Mouse (Mus musculus) gastrocnemius, adult 2 months (tissue): ENCODE data around the gene Mgea5. TPM values are rescaled to one million over a fixed set of nuclear protein-coding genes. Genes with fewer than 3 reads are reported as not detected.

Source experiments
- DNase-seq: peaks from one replicate; pipeline ENCODE4 v3.0.0; 2022
- H3K27ac ChIP-seq: fragments of 200-600 bp; 2 replicates; pipeline ENCODE4 v1.8.1; 2022; ENCODE audit warnings: mild to moderate bottlenecking
- H3K4me3 ChIP-seq: fragments of 200-600 bp; 2 replicates; pipeline ENCODE4 v1.8.1; 2022; ENCODE audit warnings: mild to moderate bottlenecking, moderate library complexity
- CTCF ChIP-seq: fragments of 200-600 bp; IDR thresholded peaks from 2 replicates; pipeline ENCODE4 v1.8.1; 2022; ENCODE audit warnings: antibody characterized with exemption, mild to moderate bottlenecking, moderate library complexity
- intact Hi-C: fragments of 180-260 bp; cut with DNase I; formaldehyde crosslinking; loops from one replicate; pipeline ENCODE4 v1.15.1; 2025
- total RNA-seq, 2 experiments: library from RNA; stranded (reverse); gene quantifications; 2 replicates each; pipeline ENCODE4 v1.2.3; 2021

Gene Mgea5
- total RNA-seq, 2 experiments from 2014 or later: 35.2 to 41.8 TPM

GRCm38 (mm10) chr19:45758671-45759070 is 25.0 kb downstream of the Mgea5 start:
- H3K27ac ChIP-seq: no peak overlapping the region
- H3K4me3 ChIP-seq: no peak overlapping the region
- no peak for TF ChIP-seq CTCF
- DNase-seq: no peak
- intact Hi-C loops: no loop called here

DNA sequence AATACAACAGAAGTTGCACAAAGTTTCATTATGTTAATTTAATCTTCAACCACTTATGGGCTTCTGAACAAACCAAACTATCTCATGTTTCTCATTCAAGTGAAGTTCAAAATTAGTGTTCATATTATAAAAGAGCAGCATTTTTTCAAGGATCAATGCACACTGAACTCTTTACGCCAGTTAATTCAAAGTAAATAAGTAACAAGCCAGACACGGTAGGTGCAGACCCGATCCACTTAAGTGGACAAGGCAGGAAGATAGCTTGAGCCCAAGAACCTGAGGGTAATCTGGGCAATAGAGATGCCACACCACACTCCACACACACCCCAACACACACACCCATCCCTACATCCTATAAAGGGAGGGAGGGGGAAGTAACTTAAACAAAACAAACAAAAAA is 30.1 kb downstream of the Mgea5 start:
- no peak overlapping the region for H3K4me3 ChIP-seq
- H3K27ac ChIP-seq: no peak overlapping the region
- intact Hi-C loops: no loop called here
- no peak for DNase-seq
- no peak for TF ChIP-seq CTCF

DNA sequence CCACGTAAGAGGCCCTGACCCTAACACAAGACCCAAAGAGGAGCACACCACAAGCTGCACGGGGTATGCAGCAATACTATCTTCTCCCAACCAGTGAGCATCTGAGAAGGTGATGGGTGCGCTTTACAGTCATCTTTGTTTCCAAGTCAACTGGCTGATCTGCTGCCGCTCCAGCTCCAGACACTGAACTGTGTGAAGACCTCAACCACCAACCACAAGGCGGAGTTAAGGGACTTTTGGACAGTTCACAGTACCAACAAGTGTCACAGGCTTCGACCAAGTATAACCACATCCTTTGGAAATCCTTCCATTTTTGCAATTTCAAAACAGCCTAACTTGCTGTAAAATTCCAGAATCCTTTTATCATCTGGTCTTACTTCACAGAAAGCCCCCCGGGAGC is 31.8 kb downstream of the Mgea5 start:
- no peak for DNase-seq
- Histone ChIP-seq H3K4me3 (no peak overlapping the region), H3K27ac (no peak overlapping the region)
- intact Hi-C loops: no loop called here
- no peak for TF ChIP-seq CTCF

DNA sequence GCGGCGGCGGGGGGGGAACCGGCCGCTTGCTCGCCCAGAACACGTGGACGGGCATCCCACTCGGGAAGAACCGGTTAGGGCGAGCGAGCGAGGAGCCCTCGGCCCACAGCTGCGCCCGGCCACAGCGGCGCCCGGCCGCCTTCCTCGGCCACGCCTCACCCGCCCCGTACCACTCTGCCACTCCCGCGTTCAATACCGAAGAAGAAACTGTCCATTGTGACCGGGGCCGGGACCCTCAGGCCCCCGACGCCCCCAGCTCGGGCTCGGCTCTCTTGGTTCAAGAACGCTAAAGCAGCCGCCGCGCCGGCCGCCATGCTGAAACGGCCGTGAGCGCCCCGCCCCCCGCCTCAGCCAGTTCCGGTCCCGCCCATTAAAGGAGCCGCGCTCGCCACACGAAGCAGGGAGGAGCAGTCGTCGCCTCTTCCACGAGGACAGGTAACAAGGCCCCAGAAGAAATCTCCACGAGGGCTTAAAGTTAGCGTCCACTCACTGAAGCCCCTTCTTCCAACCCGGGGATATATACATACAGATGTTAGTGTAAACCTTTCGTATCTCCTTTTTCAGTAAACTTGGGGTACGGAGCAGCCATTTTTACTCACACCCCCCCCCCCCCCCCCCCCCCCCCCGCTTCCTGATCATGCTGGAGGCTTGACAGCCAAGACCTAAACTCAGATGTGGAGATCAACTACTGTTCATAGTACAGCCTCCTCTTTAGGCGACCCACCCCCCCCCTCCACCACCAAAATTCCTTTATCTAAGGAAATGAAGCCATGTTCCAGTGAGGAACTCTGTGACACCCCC is 34.2 kb downstream of the Mgea5 start, which contains the start of gene Npm3:
Gene Npm3 (minus strand): TSS at position 349 of the 801 bp plus-strand sequence.
- peak; percentile 90 for DNase-seq
- peak within 1 kb of the TSS; percentile 82 for H3K27ac ChIP-seq
- no peak for TF ChIP-seq CTCF
- intact Hi-C loops: loop anchor here (5.0 kb wide), 1 partner anchor 527 kb away; no protein-coding TSS in a partner anchor
- peak within 1 kb of the TSS; percentile 88 for H3K4me3 ChIP-seq

GRCm38 (mm10) chr19:45748691-45749242 is 34.9 kb downstream of the Mgea5 start:
- Histone ChIP-seq H3K27ac (peak overlapping the region; percentile 82), H3K4me3 (peak overlapping the region; percentile 88)
- no peak for TF ChIP-seq CTCF
- DNase-seq: no peak
- intact Hi-C loops: loop anchor here (5.0 kb wide), 1 partner anchor 526 kb away; no protein-coding TSS in a partner anchor

- Histone ChIP-seq H3K4me3 (peak overlapping the region; percentile 88), H3K27ac (no peak overlapping the region)
- no peak for DNase-seq
- intact Hi-C loops: loop anchor here (5.0 kb wide), 1 partner anchor 526 kb away; no protein-coding TSS in a partner anchor
- no peak for TF ChIP-seq CTCF
Measured at GRCm38 (mm10) chr19:45748206-45748605, 35.4 kb downstream of the Mgea5 start.

DNA sequence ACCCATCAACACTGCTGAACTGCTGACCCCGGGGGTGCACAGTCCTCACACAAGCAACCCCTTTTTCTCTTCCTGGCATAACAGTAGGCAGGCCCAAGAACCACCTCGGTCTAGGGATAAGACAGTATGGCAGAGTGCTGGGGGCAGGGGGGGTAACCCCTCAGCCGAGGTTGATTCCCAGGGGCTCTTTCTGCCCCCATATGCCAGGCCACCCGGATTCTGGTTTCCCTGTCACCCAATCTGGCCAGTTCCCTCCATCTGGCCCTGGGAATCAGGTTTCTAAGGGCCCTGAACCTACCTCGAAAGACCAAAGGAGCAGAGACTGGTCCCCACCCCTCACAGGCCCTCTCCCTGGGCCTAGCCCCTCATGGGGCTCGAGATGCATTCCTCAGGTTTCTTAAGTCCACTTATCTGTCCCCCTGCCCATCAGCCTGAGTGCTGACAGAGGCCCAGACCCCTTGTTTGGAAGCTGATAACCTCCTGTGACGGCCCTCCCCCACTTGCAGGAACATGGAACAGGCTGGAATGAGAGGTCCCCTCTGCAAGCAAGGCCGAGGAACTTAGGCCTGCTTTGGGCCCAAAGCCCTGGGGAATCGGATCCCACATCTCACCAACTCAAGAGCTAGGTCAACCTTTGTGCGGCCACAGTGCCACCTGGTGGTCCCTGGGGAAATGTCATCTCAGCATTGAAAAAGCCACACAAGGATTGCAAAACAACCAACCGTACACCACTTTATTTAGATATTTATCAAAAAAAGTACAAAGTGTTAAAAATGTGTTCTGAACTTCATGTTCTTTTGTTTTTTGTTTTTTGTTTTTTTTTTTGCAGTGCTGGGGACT is 36.4 kb downstream of the Mgea5 start:
- TF ChIP-seq CTCF: peak; percentile 80
- intact Hi-C loops: loop anchor here (5.0 kb wide), 1 partner anchor 525 kb away; no protein-coding TSS in a partner anchor
- Histone ChIP-seq H3K27ac (peak overlapping the region; percentile 61; the same call in 1 of the 2 replicates), H3K4me3 (no peak overlapping the region)
- DNase-seq: peak; percentile 88

DNA sequence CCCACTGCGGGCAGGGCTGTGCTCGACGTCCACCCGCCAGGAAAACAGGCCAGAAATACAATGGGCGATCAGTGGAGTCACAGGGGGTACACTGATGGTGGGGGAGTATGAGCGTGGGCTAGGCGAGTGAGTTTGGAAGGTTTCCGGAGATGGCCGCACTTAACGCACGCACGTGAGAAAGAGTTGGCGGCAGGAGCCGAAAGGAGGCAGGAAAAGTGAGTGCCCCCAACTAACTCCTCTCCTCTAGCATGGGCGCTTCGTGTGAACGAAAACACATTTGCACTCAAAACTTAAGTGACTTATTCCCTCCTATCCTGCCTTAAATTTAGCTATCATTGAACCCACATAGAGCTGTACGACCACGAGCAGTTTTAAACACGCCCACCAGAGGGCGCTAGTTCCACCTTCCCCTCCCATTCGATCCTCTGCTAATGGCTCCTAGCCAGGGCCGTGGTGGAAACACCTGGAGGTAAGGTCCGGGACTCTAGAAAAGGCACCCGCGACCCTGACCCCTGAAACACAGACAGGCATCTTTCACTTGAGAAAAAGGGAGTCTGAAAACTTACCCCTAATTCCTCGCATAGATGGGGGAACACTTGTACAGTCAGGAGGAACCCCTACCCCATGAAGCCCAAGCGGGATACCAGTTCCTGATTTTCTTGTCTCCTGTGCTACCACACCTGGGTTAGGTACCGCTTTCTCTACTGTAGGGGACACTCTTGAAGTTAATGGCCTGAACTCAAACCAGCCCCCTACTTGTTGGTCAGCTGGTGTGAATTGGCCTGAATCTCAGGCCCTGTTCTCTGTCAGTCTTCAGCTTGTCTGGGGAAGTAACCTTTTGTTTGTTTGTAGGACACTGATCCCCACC is 37.2 kb downstream of the Mgea5 start:
- Histone ChIP-seq H3K4me3 (peak overlapping the region; percentile 2; the same call in 1 of the 2 replicates), H3K27ac (no peak overlapping the region)
- peak; percentile 83 for DNase-seq
- peak; percentile 94 for TF ChIP-seq CTCF
- intact Hi-C loops: loop anchor here (1.0 to 5.0 kb wide), 2 partner anchors 173 to 524 kb away; no protein-coding TSS in a partner anchor

- DNase-seq: no peak
- intact Hi-C loops: loop anchor here (1.0 to 5.0 kb wide), 2 partner anchors 172 to 523 kb away; no protein-coding TSS in a partner anchor
- Histone ChIP-seq H3K4me3 (no peak overlapping the region), H3K27ac (no peak overlapping the region)
- no peak for TF ChIP-seq CTCF
Measured at GRCm38 (mm10) chr19:45745344-45746152, 38.1 kb downstream of the Mgea5 start.

DNA sequence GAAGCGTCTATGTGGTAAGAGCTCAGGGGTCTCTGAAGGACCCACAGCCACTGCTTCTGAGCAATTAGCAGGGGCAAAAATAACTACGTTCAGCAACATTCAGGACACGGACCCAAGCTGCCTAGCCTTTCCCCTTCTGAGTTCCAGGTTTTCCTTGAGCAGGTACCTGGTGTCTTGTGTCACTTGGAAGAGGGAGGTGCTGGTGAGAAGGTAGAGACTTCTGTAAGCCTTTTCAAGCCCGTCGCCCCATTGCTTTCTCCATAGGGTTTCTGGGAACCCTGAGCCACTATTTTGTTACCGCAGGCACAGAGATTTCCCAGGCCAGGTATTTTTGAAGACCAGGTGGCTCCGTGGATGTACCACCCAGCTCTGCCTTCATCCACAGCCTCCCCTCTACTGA is 40.0 kb downstream of the Mgea5 start:
- no peak for TF ChIP-seq CTCF
- intact Hi-C loops: no loop called here
- Histone ChIP-seq H3K27ac (no peak overlapping the region), H3K4me3 (no peak overlapping the region)
- no peak for DNase-seq

- H3K27ac ChIP-seq: no peak overlapping the region
- TF ChIP-seq CTCF: no peak
- intact Hi-C loops: no loop called here
- peak overlapping the region; percentile 71 for H3K4me3 ChIP-seq
- DNase-seq: no peak
Measured at GRCm38 (mm10) chr19:45742984-45743575, 40.6 kb downstream of the Mgea5 start.
